Mouse (Mus musculus) heart, embryonic 16.5 days (tissue): ENCODE data around the gene Tbc1d15. TPM values are rescaled to one million over a fixed set of nuclear protein-coding genes. Genes with fewer than 3 reads are reported as not detected.
A peak's percentile ranks its signal among the peaks of the same experiment; 100 is the strongest.

Experiments used
- ATAC-seq: fragments of 200-750 bp; cut with Nextera tagmentation; replicated peaks from 2 replicates; pipeline ENCODE4 v1.8.0; 2017; ENCODE audit warnings: moderate number of reproducible peaks; ENCODE audit not compliant: insufficient read depth, low FRiP score; ENCODE audit errors: extremely low read depth
- H3K27ac ChIP-seq: fragments of 300-500 bp; sonication (generic); 2 replicates; pipeline ENCODE4 v1.5.1; 2014; ENCODE audit warnings: mild to moderate bottlenecking, low read length, control low read depth, moderate library complexity
- H3K27me3 ChIP-seq: fragments of 300-500 bp; sonication (generic); 2 replicates; pipeline ENCODE4 v1.6.1; 2014; ENCODE audit warnings: low read length, mixed read lengths; ENCODE audit not compliant: control insufficient read depth, insufficient read depth
- H3K36me3 ChIP-seq: fragments of 300-500 bp; sonication (generic); 2 replicates; pipeline ENCODE4 v1.6.1; 2014; ENCODE audit not compliant: control insufficient read depth, insufficient read depth
- H3K4me1 ChIP-seq: fragments of 300-500 bp; sonication (generic); 2 replicates; pipeline ENCODE4 v1.6.1; 2014; ENCODE audit warnings: low read length, mixed read lengths; ENCODE audit not compliant: control insufficient read depth, insufficient read depth
- H3K4me2 ChIP-seq: fragments of 300-500 bp; sonication (generic); 2 replicates; pipeline ENCODE4 v1.6.1; 2014; ENCODE audit warnings: low read depth, mild to moderate bottlenecking, control low read depth, low read length
- H3K4me3 ChIP-seq: fragments of 300-500 bp; sonication (generic); 2 replicates; pipeline ENCODE4 v1.5.1; 2014; ENCODE audit warnings: mild to moderate bottlenecking, control low read depth, low read length
- H3K9ac ChIP-seq: fragments of 300-500 bp; sonication (generic); 2 replicates; pipeline ENCODE4 v1.6.1; 2014; ENCODE audit warnings: low read length, control low read depth
- H3K9me3 ChIP-seq: fragments of 300-500 bp; sonication (generic); replicated peaks from 2 replicates; pipeline ENCODE4 v1.6.1; 2016; ENCODE audit warnings: low read length; ENCODE audit not compliant: control insufficient read depth
- WGBS: fragments of 180-500 bp; shearing (Covaris S2); extraction: QIAGEN DNeasy Blood & Tissue Kit; methylation state at CpG from one replicate; pipeline ENCODE4 v1.1.7; 2014; 5-methylcytosine and 5-hydroxymethylcytosine counted together
- polyA plus RNA-seq: library from polyadenylated mRNA; unstranded; fragments of >200 nt; fragmentation: Nextera tagmentation; extraction: Ambion mirVana; gene quantifications from 2 replicates; pipeline ENCODE4 v1.2.1, GENCODE M21; 2015

Tbc1d15 gene
- polyA plus RNA-seq, 1 experiment from 2014 or later = 42.2 TPM

- no peaks in the 10 kb centered on the region for H3K27me3 ChIP-seq
- 2% methylated on average over 10 of the region's 10 CpGs for WGBS
- peak overlapping the region; percentile 83 for H3K27ac ChIP-seq
- H3K36me3 ChIP-seq = no peaks in the 10 kb centered on the region
- no peaks in the 10 kb centered on the region for H3K9me3 ChIP-seq
- peaks cover 16% of the 10 kb centered on the region for H3K4me1 ChIP-seq
- H3K9ac ChIP-seq = peak overlapping the region; percentile 75
- H3K4me2 ChIP-seq = peak overlapping the region; percentile 92
- H3K4me3 ChIP-seq = peak overlapping the region; percentile 75
- no peak for ATAC-seq
Measured at GRCm38 (mm10) chr10:115252321-115252757, 1.1 kb upstream of the Tbc1d15 start.

GRCm38 (mm10) chr10:115250235-115251087 lies 806 bp downstream of the Tbc1d15 start:
- Histone ChIP-seq H3K36me3 (no peaks in the 10 kb centered on the region), H3K4me1 (peaks cover 16% of the 10 kb centered on the region), H3K9me3 (no peaks in the 10 kb centered on the region), H3K9ac (peak overlapping the region; percentile 84), H3K27me3 (no peaks in the 10 kb centered on the region), H3K27ac (peak overlapping the region; percentile 15), H3K4me2 (peak overlapping the region; percentile 82), H3K4me3 (peak overlapping the region; percentile 75)
- 23% methylated on average over 32 of the region's 38 CpGs for WGBS
- ATAC-seq = no peak; the same call in 1 of the 2 replicates

- WGBS = 43% methylated on average over 7 of the region's 7 CpGs
- peak overlapping the region; percentile 25; the same call in 1 of the 2 replicates for H3K4me2 ChIP-seq
Measured at GRCm38 (mm10) chr10:115248041-115248440, 3.2 kb downstream of the Tbc1d15 start.

GRCm38 (mm10) chr10:115245488-115245887 lies 5.8 kb downstream of the Tbc1d15 start:
- no peaks in the 10 kb centered on the region for H3K27me3 ChIP-seq
- H3K4me2 ChIP-seq = no peak overlapping the region
- ATAC-seq = no peak
- no peaks in the 10 kb centered on the region for H3K9me3 ChIP-seq
- peaks cover 11% of the 10 kb centered on the region for H3K4me1 ChIP-seq
- H3K36me3 ChIP-seq = no peaks in the 10 kb centered on the region
- H3K9ac ChIP-seq = no peak overlapping the region
- 78% methylated on average over 2 of the region's 2 CpGs for WGBS
- H3K4me3 ChIP-seq = no peak overlapping the region
- no peak overlapping the region for H3K27ac ChIP-seq

More at GRCm38 (mm10) chr10:115248041-115248440, 3.2 kb downstream of the Tbc1d15 start:
- no peak overlapping the region for H3K9ac ChIP-seq
- no peak for ATAC-seq
- no peaks in the 10 kb centered on the region for H3K9me3 ChIP-seq
- no peak overlapping the region for H3K4me3 ChIP-seq
- peak overlapping the region; percentile 31; the same call in 1 of the 2 replicates for H3K27ac ChIP-seq
- H3K36me3 ChIP-seq = no peaks in the 10 kb centered on the region
- peaks cover 16% of the 10 kb centered on the region for H3K4me1 ChIP-seq
- H3K27me3 ChIP-seq = no peaks in the 10 kb centered on the region

GRCm38 (mm10) chr10:115241082-115241595 lies 10.1 kb downstream of the Tbc1d15 start:
- ATAC-seq = no peak
- H3K27ac ChIP-seq = no peak overlapping the region
- no peak overlapping the region for H3K4me3 ChIP-seq
- peaks cover 19% of the 10 kb centered on the region for H3K36me3 ChIP-seq
- H3K9ac ChIP-seq = no peak overlapping the region
- WGBS = 62% methylated on average over 8 of the region's 8 CpGs
- H3K9me3 ChIP-seq = no peaks in the 10 kb centered on the region
- no peak overlapping the region for H3K4me2 ChIP-seq
- H3K4me1 ChIP-seq = no peaks in the 10 kb centered on the region
- no peaks in the 10 kb centered on the region for H3K27me3 ChIP-seq

GRCm38 (mm10) chr10:115237931-115238330 lies 13.3 kb downstream of the Tbc1d15 start:
- H3K4me3 ChIP-seq = no peak overlapping the region
- H3K27ac ChIP-seq = no peak overlapping the region
- H3K27me3 ChIP-seq = no peaks in the 10 kb centered on the region
- H3K36me3 ChIP-seq = peaks cover 23% of the 10 kb centered on the region
- H3K9ac ChIP-seq = no peak overlapping the region
- H3K4me1 ChIP-seq = no peaks in the 10 kb centered on the region
- WGBS = 88% methylated on average over 4 of the region's 4 CpGs
- no peak for ATAC-seq
- H3K9me3 ChIP-seq = no peaks in the 10 kb centered on the region
- H3K4me2 ChIP-seq = no peak overlapping the region

- H3K27me3 ChIP-seq = no peaks in the 10 kb centered on the region
- WGBS = 64% methylated on average over 4 of the region's 4 CpGs
- no peak for ATAC-seq
- H3K4me1 ChIP-seq = no peaks in the 10 kb centered on the region
- H3K9ac ChIP-seq = no peak overlapping the region
- no peak overlapping the region for H3K4me3 ChIP-seq
- H3K27ac ChIP-seq = no peak overlapping the region
- no peaks in the 10 kb centered on the region for H3K9me3 ChIP-seq
- H3K4me2 ChIP-seq = no peak overlapping the region
- peaks cover 23% of the 10 kb centered on the region for H3K36me3 ChIP-seq
Measured at GRCm38 (mm10) chr10:115236733-115237132, 14.5 kb downstream of the Tbc1d15 start.

- Histone ChIP-seq H3K9me3 (no peaks in the 10 kb centered on the region), H3K4me2 (no peak overlapping the region), H3K27me3 (no peaks in the 10 kb centered on the region), H3K9ac (no peak overlapping the region), H3K36me3 (peaks cover 23% of the 10 kb centered on the region), H3K4me1 (no peaks in the 10 kb centered on the region), H3K4me3 (no peak overlapping the region), H3K27ac (no peak overlapping the region)
- ATAC-seq = no peak
- 81% methylated on average over 9 of the region's 9 CpGs for WGBS
Measured at GRCm38 (mm10) chr10:115235501-115235900, 15.8 kb downstream of the Tbc1d15 start.

- Histone ChIP-seq H3K4me2 (no peak overlapping the region), H3K4me1 (no peaks in the 10 kb centered on the region), H3K4me3 (no peak overlapping the region), H3K36me3 (peaks cover 19% of the 10 kb centered on the region), H3K27me3 (no peaks in the 10 kb centered on the region), H3K9me3 (no peaks in the 10 kb centered on the region), H3K9ac (no peak overlapping the region), H3K27ac (no peak overlapping the region)
- WGBS = 79% methylated on average over 3 of the region's 3 CpGs
- no peak for ATAC-seq
Measured at GRCm38 (mm10) chr10:115233798-115234197, 17.5 kb downstream of the Tbc1d15 start.
